Mouse (Mus musculus): ENCODE measurements around the gene Anapc1. TPM values are rescaled to one million over a fixed set of nuclear protein-coding genes. Genes with fewer than 3 reads are reported as not detected.

Gene Anapc1
- 10 to 100 TPM; 63.0 to 71.0 TPM for total RNA-seq (2021)

DNA sequence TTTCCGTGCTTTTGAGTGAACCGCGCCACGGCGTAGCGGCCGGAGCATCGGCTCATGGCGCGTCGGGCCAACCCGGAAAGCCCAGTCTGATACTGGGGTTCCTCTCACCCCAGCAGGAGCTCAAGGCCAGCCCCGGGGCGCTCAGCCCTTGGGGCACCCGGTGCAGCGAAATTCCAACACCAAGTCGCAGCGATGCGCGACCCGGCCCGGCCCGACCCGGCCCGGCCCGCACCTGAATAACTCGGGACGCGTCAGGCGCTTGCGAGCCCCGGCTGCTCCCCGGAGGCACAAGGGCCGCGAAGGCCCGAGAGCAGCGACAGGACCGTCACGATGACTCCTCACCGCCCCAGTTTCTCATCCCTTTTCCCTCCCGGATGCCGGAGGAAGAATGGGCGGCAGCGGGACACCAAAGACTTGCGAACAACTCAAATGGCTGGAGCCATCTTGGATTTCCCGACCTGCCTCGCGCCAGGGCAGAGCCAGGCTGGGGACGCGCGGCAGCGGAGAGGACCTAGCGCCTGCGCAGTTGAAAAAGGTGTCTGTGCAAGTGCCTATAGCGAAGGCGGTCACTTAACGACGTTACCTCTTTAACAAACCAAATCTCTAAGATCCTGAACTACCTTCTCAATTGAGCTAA is at the start of gene Anapc1:
TSS of gene Anapc1 (minus strand) at position 471 of the 637 bp plus-strand sequence.
- peak; percentile 86 to 87 for DNase-seq

DNA sequence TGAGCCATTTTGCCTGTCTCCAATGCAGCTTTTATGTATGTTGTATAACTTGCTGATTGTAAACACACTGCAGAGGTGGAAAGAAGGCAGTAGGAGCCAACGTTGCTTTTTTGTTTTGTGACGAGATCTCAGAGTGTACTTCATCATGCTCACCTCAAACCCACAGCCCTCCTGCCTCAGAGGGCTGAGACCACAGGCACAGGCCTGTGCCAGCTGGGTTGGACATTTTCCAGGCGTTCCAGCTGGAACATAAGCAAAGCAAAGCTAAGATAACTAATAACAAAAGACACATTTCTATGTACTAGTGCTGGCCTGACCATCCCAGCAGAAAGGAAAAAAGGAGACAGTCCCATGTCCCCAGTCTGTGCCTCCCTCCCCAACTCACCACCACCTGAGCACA is 47.9 kb upstream of the Anapc1 start:
- DNase-seq = no peak

DNA sequence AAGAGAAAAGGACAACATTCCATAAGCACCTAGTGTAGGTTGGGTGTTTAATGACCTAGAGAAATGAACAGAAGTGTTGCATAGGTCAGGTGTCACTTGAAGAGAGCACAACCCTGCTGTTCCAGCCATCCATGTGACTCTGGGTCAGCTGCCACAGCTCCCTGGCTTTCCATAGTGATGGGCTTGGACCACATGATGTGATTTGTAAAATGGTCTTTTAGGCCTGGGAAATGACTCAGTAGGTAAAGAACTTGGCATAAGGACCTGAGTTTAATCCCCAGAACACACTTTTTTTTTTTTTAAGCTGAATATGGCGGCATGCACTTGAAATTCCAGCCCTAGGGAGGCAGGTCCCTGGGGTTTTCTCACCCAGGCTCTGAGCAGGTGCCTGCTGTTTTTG is 44.8 kb upstream of the Anapc1 start:
- no peak for DNase-seq

DNA sequence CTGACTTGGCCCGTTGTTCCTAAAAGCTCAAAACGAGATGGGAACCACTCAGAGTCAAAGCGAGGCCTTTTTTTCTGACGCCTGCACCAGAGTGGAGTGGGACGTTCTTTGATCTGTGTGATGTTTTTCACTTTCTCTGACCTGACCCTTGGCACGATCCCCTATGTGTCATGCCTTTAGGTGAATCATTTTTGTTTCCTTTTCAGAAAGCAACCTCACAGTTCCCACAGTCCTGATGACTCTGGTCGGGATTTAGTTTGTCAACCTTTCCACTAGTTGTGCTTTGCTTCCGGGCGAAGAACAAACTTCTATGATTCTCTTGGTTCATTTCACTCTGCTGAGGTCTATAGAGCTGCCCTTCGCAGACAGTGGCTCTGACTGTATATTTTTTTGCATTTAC is 44.3 kb upstream of the Anapc1 start:
- DNase-seq = no peak

DNA sequence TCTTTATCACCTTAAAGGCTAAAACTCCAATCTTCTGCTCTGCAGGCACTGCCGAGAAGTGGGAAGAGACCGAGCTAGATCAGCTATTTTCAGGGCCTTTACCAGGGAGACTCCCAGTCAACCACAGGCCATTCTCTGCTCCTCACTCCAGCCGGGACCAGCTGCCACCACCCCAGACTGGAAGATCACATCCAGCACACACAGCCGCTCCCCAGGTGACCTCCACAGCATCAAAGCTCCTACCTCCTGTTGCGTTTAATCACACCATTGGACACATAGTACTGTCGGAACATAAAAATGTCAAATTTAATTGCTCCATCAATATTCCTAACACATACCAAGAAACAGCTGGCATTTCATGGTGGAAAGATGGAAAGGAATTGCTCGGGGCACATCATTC is 42.0 kb upstream of the Anapc1 start:
- DNase-seq = no peak

DNA sequence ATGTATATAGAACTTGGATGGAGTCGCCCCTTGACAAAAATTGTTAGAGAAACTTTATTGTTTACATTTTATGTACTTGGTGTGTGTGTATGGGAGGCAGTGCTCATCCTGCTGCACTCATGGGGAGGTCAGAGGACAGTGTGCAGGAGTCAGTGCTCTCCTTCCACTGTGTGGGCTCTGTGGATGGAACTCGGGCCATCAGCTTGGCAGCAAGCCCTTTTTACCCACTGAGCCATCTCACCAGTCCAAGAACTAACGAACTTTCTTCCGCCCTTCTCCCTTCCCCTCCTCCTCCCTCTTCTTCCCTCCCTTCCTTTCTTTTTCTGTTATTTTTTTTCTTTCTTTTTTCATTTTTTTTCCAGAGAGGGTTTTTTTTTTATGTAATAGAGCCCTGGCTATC is 40.9 kb upstream of the Anapc1 start:
- no peak for DNase-seq

DNA sequence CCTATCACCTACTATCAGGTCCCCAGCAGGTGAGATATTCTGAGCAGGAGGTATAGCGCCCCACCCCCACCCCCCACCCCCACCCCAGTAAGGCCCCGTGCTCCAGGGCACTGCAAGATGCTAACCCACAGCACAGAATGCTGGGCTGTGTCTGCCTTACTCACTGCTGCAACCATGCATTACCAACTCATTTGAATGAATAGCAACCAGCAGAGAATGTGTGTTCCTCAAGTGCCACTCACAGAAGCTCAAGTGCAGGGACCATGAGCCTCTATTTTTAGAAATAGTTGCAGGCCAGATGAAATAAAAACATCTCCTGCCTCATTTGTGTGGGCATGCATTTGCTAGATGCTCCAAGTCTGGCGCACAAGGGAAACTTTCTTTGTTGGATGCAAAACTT is 40.4 kb upstream of the Anapc1 start:
- DNase-seq = no peak

DNA sequence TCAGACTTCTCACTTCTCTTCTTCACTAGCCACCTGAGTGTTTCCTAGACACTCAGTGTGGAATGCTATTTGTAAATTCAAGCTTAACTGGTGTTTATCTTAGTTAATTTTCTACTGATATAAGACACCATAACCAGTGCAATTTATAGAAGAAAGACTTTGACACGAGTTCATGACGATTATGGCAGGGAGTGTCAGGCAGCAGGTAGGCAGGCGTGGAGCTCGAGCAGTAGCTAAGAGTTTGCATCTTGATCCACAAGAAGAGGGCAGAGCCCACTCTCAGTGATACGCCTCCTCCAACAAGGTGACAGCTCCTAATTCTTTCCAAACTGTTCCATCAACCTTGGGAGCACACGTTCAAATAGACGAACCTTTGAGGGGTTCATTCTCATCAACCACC is 39.4 kb upstream of the Anapc1 start:
- DNase-seq = no peak

DNA sequence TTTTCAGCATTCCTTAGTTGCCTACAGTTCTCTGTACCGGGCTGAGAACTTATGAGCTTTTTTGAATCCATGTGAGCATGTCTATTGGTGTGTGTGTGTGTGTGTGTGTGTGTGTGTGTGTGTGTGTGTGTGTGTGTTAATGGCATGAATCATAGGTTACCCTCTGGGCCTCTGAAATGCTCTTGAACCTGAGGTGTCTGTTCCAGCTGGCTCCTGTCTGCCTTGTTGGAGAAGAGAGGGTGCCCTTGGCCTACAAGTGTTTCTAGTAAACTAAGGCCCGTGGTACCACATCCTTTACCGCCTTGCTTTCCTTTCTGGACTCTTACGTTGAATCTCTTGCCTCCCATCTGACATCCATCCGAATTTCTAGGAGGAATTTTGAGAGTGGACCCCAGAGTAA is 38.9 kb upstream of the Anapc1 start:
- no peak for DNase-seq

DNA sequence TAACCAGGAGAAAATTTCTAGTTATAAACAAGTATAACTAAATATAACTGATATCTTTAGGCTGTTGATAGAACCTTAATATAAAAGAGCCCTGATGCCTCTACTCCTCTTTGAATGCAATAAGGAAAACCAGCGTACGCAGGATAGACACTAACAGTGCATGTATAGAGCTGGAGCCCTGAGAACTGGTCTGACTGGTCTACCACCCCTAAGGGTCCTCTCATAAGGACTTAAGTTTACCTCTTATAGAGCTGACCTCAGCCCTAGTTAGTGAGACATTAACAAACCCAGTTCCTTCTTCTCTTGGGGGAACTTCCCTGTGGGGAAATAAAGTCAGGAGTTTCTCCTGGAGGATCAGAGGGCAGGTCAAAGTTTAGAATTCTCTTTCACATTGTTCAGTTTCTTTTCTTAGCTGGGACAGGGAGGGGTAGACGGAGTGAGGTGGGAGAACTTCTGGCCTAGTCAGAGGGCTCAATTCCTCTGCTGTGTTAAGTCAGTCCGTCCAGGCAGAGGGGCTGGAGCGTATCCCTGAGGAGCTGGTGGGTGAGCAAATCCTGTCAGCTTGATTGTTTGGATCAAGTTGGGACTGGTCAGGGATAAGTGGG is 35.0 kb upstream of the Anapc1 start:
- no peak for DNase-seq

DNA sequence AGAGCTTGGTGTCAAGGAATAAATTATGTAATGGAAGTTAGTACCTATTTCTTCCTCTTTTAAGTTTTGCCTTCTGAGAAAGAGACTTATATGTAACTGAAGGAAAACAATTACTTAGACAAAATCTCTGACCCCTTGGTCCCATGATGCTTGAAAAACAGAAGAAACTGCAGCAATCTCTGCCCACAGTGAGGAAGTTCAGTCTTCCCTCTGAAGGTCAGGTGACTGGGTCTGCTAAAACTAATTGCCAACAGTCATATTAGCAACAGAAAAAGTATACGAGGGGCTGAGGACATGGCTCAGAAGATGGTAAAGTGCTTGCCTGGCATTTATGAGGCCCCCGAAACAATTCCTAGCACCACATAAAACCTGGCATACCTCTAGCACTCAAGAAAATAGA is 32.2 kb upstream of the Anapc1 start:
- no peak for DNase-seq

DNA sequence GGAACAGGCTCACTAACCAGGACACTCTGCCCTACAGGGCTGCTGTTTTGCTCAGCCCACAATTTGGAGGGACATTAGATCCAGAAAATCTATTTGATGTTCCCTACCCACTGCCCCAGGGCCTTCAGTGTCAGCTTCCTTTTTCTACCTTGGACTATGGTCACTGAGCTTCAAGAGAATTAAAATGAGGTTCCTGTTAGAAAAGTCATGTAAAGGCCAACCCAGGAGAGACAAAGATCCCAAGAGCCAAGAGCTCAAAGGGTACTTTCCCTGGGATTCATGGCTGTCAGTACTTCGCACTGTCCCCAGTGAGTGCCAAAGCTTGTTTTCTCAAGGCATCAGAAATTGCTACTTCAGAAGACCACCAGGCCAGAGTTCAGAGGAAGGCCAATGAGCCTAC is 28.8 kb upstream of the Anapc1 start:
- DNase-seq = no peak

DNA sequence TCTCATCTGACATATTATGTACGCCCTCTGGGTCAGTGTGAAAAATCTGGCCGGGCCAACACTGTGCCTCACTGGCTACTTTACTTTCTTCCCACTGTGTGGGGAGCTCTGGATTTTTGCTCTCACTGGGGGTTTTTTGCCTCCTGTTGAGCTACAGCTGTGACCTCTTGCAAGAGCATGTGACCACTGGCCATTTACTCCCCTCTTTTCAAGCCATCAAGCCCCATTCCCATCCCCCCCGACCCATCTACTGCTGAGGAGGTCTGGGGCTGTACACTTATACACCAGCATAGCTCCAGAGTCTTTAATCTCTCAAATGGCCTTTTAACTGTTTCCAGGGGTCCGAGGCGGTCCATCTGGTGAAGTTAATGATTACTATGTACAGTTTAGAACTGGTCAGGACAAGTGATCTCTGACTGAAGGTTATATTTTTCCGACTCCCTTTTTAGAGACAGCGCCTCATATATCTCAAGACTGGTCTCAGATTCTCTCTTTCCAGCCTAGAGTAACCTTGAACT is 27.6 kb upstream of the Anapc1 start:
- no peak for DNase-seq

DNA sequence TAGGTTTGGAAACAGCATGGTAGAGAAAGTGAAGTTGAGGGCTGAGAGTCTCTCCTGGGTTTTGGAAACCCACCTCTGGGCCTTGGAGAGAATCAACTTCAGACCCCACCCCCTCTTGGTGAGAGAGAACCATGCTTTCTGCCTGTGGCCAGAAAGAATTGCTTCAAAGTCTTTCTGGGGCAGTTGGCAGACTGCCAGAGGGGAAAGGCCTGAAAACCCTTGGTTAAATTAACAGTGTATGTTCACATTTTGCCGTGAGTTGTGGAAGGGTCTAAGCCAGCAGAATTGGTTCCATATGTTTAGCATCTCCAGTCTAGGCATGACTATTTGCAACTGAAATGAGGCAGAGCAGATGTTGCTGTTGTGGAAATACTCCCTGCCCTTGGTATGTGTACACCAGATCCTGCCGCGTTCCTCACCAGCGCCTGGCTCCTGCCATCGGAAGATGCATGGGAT is 26.4 kb upstream of the Anapc1 start:
- DNase-seq = no peak

DNA sequence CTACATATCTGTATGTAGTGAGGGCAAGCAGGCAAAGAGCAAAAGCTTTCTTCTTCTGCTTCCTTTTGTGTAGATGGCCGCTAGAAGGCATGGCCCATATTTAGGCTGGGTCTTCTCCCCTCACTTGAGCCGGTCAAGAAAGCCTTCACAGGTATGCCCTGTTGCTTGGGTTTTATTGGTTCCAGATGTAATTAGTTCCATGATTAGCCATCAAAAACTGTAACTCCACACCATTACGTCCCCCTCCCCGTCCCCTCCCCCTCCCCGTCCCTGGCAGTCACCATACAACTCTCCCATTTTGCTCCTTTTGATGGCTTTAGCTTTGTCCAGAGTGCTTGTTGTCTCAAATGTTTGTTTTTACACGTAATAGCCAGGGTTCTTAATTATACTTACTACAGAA is 25.7 kb upstream of the Anapc1 start:
- DNase-seq = no peak

DNA sequence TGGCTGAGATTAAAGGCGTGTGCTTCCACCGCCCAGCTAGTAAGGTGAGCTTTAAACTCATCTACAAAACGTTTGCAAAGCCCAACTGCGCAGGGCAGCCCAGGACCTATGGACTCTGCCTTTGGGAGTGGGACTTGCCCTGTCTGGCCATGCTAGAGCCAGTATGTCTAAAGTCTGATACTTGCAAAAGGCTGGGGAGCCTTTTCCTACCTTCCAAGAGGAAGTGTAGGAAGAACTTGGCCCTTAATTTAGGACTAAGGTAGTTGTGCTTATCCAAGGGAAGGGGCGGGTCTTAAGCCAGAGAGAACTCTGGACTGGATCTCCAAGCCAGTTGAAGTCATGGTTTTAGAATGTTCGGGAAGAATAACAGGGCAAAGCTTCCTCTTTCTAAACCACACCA is 23.4 kb upstream of the Anapc1 start:
- no peak for DNase-seq

DNA sequence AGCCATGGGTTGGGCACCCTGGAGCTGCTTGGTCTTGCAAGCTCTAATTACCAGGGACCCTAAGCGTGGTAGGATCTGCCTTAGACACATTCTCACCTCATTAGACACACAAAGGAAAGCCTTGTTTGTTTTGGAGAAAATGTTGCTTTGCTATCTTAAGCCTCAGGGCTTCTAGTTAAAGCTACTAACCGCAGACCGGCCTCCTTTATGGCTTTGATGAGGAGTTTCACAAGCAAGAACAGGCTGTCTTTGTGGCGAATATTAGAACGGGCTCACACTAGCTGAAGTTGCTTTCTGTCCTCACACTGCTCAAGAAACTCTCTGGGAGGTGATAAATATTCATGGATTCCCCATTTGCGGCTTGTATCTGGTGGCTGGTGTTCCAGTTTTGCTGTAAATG is 22.1 kb upstream of the Anapc1 start:
- DNase-seq = peak; percentile 11 to 14

DNA sequence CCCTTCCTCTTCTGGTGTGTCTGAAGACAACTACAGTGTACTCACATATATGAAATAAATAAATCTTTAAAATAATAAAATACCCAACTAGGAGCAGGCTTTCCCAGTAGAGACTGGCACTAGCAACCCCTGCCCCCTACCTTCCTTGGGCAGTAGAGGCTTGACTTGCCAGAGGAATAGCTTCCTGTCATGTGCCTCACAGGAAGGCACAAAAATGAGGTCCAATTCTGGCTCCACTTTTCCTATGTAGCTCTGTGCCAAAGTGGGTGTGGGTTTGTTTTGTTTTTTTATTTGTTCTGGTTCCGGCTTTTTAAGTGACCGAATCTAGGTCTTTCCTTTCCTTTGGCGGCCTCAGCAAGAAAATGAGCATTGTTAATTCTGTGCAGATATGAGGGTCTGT is 17.3 kb upstream of the Anapc1 start:
- peak in 1 of 2 experiments; percentile 8 for DNase-seq

DNA sequence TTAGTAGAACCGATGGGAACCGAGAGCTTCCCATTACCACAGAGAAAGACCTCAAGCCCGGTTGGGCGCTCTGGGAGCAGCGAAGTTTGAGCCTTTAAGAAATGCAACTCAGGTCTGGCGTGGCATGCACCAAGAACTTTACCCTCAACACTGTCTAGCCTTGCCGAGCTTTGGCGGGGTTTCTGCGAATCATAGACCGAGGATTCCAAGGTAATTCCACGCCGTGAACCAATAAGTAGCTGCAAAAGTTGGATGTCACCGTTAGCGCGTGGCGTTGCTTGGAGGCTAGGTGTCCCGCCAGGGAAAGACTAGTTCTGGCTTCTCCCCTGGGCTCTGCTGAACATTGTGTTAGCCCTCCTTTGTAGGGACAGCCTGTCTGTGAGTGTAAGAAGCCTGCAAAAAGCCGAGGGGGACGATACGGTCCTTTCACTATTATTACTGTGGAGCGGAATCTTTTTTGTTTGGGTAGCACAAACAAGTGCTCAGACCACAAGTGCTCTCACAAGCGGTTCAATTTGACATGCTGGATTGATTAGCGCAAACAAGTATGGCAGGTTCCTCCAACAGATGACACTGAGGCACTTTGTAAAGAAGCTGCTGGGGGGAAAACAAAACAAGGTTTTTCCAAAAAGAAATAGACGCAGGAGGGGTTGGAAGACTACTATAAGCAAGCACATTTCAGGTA is 12.2 kb upstream of the Anapc1 start:
- no peak for DNase-seq

DNA sequence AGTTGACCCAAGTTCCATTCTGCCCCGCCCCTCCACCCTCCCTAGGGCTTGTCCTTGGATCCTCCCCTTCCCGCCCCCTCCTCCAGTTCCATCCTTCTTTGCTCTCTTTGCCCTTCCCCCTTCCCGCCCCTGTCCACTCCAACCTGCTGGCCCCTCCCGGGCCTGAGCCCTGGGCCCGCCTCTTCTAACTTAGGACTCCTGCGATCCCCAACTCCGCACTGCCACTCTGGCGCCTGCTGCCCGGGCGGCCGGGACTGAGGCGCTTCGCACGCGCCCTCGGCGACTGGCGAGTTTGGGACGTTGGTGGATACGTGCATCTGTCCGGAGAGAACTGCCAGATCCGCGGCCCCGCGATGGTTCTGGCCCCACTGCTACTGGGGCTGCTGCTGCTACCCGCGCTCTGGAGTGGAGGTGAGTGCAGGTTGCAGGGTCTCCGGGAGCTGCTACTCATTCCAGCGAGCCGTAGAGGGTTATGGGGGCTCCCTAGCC is 11.5 kb upstream of the Anapc1 start, which contains the start of gene Mertk:
TSS of gene Mertk (plus strand) at position 264 of the 489 bp plus-strand sequence.
- DNase-seq = peak; percentile 71 to 77

DNA sequence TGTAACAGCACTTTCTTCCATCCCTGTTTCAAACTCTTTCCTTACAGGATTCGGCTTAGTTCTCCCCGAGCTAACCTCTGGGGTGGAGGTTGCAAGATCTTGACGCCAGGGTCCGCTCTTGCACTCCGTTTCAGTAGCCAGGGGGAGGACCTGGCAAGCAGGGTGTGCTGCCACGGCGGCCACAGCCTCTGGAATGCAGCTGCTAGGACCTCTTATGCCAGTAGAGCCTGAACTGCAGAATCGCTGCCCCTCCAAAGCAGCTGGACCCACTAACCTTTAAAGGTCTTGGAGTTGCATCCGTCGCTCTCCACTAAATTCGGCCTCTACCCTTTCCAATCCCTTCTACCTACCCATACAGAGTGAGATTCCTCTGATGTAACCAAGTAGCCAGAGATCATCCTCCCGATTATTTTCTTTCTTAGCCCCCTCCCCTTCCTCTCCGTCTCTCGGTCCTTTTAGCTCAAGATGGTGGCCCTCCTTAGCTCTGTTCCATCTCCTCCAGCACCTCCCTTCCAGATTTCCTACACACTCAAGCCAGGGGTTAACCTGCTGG is 11.0 kb upstream of the Anapc1 start:
- peak; percentile 76 to 78 for DNase-seq

DNA sequence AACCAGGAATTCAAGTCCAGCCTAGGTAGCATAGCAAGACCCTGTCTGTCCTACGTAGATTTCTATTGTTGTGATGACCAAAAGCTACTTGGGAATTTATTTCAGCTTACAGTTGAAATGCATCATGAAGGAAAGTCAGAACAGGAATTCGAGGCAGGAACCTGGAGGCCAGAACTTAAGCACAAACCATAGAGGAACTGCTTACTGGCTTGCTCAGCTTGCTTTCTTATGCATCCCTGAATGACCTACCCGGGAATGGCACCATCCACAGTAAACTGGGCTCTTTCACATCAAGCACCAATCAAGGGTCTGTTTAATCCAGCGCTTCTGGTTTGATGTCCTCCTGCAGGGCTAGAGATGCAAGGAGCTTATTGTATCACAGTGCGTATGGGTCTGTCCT is 10.4 kb upstream of the Anapc1 start:
- DNase-seq = no peak

DNA sequence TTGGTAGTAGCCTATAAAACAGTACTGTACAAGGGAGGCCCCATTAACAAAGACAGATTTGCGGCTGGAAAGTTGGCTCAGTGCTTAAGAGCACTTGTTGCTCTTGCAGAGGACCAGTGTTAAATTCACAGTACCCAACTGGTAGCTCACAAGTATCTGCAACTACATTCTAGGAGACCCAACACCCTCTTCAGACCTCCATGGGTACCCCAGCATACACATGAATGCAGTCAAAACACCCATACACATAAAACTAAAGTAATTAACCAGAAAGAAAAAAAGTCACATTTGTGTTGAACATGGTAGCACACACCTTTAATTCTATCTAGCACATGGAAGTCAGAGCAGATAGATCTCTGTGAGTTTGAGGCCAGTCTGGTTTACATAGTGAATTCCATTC is 9.9 kb upstream of the Anapc1 start:
- DNase-seq = no peak

Data from layer of hippocampus, postnatal 36 days (tissue).